Mouse (Mus musculus) heart, adult 9 months (tissue): Measurements from ENCODE around the gene Prkn.

ENCODE experiments used
- DNase-seq, 2 experiments: peaks; one replicate each; pipeline ENCODE4 v3.0.0; 2022; ENCODE audit warnings: low spot score in 2 of 2

The Prkn gene

DNA sequence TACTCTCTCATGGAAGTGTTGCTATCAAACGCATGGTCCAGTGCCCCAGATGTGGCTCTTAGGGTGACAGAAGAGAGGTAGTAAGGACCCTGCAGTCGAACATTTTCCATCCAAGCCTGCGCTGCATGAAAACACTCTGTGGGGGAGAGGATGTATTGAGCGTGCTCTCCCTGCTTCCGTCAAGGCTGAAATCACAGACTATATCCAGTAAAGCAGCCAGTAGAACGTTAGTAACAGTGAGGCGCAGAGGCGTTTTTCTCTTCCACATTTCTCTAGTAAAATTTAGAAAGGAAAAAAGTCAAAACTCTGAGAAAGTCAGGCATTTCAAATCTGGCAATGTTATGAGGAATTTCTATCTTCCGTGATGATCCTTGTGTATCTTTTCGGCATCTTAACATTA lies 897.7 kb downstream of the Prkn start:
- no peak for DNase-seq

DNA sequence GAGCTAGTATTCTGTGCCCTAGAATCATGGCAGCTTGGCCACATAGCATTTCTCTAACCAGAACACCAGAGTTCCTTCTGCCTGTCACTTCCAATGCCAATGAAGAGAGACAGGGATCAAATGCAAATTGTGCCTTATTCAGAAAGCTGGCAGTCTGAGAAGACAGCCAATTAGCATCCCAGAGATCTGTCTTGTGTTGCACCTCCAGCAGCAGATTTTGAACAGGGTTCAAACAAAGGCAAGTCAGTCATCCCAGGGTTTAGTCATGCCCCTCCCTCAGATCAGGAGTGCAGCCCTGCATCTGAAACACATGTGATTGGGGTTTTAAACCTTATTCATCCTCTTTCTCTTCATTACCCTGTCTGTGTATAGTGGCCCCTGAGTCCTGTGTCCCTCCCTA lies 900.5 kb downstream of the Prkn start:
- no peak for DNase-seq

DNA sequence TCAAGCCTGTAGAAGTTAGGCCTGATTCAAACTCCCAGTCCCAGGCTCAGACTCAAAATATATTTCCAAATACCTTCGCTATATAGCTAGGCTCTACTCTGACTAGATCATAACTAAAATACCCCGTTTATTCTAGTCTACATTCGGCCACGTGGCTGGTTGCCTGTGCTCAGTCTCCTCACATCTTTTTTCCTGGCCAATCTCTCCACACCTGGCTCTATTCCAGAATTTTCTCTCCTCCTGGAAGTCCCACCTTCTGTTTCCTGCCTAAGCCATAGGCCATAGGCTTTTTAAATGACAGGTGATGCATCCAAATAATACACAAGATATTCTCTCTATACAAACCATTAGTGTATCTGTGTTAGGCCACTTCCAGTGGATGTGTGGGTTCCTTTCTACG lies 901.0 kb downstream of the Prkn start:
- DNase-seq = no peak

DNA sequence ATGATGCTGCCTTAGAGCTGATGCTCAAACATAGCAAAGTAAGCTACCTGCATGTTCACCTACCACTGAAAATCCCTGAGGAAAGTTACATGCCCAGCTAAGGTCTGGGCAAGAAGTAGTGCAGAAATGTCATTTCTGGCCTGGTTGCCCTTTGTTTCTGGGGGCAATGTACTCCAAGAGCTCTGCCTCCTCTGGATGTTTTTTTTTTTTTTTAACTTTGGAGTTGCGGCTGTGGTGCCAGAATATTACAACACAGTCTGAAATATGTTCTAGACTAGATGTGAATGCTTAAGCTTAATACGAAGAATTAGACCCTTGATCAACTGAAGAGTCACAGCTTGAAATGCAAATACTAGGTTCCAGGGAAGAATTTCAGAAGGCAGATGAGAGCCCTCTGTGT lies 911.1 kb downstream of the Prkn start:
- DNase-seq = no peak

DNA sequence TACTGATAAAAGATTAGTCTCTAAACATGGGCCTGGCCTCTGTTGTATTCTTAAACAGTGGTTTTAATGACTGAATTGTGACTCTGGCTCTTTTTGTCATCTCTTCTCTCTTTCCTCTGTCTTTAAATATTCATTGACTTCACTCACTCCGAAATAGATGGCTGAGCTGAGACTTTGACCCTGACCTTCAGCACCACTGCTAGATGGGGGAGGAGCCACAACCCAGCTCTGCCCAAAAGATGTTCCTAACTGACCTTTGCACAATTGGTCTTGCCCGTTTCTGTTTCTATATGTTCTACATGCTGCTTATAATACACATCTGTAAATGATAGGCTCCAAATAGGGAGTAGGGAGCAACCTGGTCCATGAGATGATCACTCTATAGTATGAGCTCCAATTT lies 912.5 kb downstream of the Prkn start:
- no peak for DNase-seq

DNA sequence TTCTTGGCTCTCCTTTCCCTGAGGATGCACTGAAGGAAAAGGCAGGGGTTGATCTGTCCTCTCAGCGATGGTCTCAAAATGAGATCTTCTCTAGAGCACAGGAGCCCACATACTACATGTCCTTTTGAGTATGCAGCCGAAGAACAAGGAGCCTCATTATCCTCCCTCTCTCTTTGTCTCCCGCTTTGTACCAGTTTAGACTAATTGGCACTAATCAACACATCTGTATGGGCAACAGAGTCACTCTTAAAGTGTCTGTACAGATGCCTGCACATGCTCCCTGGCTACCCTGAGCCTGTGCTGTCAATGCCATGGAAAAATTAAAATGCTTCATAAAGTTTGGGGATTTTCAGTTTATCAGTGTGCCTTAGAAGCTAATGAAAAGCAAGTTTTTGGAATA lies 924.9 kb downstream of the Prkn start:
- DNase-seq = no peak

DNA sequence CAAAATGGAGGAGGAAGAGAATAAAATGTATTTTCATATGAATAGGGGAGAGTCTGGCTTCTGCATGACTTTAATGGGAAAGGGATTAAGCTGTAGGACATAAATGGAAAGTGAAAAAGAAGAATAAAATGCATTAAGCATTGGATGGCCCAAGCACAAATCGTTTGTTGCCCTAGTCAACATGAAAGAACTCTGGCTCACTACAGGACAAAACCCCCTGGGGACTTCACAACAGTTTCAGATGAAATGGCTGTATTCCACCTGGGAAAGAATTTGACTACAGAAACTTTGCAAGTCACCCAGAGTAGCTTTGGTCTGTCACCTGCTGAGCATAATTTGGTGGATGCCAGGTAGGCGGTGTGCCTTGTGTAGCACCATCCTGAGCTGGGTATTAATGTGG lies 925.4 kb downstream of the Prkn start:
- DNase-seq = no peak

DNA sequence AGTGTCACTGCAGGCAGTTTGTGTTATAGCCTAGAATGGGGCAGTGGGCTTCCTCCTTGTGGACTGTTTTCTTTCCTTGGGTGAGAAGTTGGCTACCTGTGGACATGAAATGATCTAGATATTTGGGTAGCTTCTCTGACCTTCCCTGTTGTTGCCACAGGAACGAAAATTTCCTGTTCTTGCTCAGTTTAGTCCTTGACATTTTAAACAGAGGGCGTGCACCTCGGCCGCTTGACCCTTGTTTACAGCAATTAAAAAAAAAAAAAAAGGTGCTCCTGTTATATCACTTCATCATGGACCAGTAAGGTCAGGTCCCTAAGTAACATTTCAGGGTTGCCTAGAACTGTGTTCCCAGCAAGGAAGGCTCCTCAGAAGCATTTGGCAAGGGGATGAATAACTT lies 927.1 kb downstream of the Prkn start:
- no peak for DNase-seq

DNA sequence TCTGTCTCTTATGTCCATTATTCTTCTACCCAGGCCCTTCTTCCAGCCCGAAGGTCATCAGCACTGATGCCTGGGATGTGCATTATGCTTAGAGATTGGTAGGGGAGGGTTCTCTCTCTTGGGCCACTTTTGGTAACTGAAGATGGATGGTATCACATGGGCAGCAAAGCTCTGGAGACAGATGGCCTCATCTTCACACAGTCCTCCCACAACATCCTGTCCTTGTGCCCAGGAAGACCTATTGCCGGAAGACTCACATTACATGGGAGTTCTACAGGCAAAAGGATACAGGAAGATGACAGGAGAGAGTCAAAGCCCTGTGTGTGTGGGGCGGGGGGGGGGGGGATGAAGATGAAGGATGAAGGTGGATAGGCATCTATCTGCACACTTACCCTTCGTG lies 928.2 kb downstream of the Prkn start:
- DNase-seq = no peak

DNA sequence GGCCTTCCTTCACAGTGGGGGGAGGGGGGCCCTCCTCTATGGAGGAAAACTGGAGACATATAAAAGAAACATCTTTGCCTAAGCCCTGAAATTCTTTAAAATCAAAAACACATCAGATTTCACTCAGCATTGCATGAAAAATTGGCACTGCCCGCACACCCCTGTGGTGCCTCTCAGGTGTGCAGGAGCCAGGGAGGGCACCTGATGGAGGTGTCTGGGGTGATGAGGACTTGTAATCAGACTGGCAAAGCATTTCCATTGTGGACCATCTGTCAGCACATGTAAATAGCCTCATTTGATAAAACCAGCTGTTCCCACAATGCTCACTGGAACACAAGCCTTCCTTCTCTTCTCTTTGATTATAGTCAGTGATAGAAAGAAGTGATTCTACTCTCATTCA lies 928.8 kb downstream of the Prkn start:
- DNase-seq = no peak

DNA sequence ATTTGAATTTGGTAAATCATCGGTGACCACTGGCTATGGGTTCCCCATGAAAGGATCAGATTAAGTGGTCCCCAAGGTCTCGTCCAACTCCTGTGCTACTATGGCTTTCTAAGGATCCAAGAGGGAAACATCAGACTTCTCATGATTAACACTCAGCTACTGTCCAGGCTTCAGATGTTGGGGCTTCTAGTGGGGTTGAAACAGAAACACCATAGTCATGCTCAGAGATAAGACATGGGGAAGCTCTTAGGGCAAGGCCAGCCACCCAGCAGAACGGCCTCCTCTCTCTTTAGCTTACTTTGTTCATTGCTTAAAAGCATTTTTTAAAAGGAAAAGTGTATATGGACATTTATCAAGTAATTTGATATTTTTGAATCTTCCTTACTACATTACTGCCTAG lies 929.3 kb downstream of the Prkn start:
- DNase-seq = no peak

DNA sequence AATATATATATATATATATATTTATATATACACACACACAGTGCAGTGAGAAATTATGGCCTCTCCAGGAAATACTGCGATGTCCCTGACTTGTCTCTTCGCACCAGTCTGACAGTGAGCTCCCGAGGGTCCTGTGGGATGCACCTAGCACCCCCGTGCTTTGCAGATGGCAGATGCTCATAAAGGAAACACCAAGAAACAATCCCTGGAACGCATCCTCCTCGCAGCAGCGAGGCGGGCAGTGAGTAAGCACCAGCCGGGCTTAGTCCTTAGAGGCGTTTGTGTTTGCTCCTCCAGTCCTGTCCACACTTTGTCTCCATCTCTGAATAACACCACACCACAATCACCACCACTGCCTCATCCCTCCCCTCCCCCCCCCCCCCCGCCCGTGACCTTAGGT lies 939.4 kb downstream of the Prkn start:
- DNase-seq = no peak

DNA sequence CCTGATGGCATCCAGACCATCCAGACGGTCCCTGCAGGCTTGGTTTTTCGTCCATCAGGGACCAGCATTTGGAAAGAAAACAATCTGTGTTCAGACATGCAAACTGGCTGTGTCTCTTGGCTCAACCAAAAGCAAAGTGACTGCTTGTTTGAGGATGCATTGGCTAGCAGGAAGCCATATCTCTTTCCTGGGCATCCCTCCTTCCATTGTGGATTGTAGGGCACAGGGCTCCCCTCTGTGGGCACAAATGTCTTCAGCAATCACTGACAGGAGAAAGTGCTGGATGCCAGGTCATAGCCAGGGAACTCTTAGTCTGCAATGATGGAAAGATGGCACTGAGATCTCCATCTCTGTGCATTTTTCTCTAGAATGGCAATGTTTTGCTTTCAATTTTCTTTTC lies 939.8 kb downstream of the Prkn start:
- no peak for DNase-seq

DNA sequence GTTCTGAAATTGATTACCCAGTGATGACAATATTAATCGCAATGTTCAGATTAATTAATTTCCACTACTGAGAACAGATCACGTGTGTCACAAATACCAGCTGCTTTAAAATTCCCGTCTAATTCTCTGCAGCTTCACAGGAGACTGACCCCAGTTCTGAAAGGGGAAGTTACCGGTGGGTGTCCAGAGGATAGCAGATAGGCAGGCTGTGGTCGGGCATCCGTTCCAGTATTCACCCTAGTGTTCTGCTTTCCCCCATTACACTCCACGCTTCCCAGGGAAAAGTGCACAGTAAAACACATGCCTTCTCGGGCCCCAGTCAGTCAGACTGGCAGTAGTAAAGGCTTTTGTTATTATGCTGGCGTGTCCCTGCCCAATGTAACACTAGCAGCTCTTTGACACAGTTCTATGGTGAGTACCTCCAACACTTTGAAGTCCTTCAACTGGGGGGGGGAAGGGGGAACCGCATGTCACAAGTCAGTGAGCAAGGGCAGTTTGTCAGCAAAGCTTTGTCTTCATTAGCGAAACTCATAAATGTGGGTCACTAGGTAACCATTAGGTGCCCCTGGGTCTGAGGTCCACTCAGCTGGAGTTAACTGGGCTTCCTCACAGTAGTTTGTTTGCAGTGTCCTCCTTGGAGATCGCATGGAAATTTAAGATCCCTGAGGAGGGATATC lies 940.8 kb downstream of the Prkn start:
- no peak for DNase-seq

DNA sequence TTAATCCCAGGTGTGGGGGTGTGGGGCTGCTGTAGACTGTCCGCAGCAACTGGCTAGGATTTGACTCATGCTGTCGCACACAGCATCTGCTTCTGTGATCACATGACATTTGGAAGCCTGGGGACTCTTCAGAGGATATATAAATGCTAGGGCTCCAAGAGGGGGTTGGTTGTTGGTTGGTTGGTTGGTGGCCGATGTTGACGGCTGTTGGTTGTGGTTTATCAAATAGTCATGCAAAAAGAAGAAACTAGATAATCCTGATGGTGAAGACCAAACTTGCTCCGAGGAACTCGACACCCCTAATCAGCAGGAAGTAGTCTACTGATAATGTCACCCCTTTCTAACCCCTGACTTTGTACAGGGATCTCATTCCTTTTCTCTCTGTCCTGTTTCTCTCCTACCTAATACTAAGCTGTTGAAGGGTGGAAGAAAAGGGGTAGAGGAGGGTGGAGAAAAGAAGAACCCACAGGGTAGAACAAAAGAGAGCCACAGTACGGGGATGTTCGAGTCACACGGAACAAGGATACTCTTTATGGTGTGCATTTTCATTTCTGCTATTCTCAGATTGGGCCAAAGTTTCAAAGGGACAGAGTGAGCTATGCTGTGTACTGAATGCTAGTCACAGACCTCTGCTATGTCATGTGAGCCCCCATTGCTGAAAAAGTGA lies 948.2 kb downstream of the Prkn start:
- no peak for DNase-seq

DNA sequence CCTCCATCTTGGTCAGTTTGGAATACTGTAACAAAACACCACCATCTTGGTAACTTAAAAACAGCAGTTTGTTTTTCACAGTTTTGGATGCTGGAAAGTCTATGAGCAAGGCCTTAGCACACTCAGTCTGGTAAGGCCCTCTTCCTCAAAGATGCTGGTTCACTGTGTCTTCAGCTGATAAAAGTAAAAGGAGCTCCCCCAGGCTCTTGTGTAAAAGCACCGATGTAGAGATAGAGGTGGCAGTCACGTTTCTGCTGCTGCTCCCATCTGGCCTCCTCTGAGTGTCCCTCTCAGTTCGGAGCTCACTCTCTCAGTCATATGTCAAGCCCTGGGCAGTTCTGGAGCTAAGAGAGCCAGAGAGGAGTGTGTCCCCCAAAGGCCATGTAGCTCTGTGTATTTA lies 955.8 kb downstream of the Prkn start:
- DNase-seq = no peak

DNA sequence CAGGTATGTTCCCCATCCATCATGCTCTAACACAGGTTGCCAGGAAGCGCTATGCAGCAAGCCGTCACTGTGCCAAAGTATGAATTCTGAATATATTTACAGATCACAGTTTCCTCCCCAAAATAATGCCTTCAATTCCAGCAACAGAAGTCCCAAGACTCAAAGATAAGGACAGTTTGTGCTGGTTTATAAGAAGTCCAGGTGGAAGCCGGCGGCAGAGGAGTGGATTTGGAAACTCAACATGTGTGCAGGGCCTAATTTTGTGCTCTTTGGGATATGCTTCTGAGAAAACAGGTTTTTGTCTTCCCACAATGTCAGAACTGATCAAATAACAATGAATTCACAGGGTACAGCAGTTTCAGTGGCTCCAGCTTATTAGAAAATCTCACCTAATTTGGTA lies 961.0 kb downstream of the Prkn start:
- no peak for DNase-seq

DNA sequence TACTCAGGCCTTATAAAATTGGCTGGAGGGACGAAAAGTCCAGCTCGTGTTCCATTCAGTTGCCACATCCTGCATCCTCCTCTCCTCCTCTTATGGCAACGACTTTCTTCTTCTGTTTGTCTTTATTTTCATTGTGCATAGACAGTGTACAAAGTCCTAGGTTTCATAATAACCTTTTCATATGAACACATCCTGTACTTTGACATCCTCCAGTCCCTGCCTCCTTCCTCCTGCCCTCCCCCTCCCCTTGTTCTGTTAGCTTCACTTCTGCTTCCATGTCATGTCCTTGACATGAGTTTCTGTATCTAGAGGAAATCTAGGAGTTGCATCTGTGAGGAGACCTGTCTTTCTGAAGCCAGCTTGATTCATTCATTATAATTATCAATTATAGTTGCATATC lies 967.1 kb downstream of the Prkn start:
- no peak for DNase-seq

DNA sequence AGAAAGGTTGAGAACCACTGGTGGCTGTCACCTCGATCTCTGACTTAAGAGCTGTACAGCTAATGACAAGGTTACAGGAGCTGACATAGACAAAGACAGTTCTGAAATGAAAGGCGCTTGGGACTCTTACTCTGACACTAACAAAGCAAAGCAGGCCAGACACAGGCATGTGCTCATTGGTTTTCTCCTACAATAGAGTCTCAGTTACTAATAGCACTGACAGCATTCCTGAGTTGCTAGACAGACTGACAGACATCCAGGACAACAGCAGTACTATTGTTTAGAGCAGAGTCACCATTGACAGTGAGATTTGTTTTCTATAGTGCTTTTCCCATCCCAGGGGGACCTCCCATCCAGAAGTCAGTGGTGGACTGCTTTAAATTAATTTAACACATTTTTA lies 977.7 kb downstream of the Prkn start:
- DNase-seq = no peak

DNA sequence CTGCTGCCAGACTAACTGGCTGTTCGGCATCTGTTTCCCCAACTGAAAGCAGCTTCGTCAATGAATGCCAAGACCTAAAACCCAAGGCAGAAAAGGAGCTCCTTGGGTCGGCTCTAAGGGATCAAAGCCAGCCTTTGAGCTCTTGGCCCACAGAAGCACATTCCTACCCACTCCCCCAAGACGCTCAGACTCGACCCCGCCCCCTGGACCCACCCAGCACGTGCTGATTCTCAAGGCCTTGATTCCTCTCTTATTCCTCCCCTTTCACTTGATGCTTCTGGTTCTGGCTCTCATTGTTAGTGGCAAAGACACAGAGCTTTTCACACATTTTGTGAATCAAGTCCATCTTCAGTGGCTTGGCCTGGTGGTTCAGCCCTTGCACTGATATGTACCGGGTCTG lies 979.3 kb downstream of the Prkn start:
- DNase-seq = no peak

DNA sequence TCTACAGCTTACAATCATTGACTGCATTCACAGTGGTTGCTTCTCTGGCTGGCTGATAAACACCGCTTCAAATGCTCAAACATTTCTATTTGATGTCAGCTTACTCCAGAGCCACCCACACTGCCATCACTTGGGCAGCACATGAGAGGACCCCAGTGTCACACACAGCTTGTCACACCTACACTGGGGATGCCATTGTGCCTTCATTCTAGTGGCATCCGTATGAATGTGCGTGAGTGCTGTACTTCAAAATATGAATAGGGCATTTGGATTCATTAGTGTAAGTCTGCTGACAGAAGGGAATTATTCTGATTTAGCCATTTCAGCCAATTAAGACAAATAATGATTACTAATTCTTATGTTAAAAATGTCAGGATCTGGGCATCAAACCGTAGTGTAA lies 980.6 kb downstream of the Prkn start:
- DNase-seq = no peak

DNA sequence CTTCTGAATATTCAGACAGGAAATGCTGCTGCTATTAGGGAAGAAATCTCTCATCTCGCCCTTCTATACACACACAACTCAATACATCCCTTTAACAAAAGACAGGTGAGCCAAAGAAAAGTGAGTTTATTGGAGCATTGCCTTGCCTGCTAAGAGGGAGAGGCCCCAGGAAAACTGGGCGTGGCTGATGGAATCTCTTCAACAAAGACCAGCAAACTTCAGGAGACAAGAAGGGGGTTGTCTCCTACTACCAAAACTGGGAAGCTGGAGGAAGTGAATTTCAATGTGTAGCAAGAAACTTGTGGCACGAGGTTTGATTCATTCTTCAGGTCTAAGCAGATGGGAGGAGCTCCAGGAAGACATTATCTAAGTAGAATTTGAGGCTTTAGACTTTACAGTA lies 989.3 kb downstream of the Prkn start:
- no peak for DNase-seq

DNA sequence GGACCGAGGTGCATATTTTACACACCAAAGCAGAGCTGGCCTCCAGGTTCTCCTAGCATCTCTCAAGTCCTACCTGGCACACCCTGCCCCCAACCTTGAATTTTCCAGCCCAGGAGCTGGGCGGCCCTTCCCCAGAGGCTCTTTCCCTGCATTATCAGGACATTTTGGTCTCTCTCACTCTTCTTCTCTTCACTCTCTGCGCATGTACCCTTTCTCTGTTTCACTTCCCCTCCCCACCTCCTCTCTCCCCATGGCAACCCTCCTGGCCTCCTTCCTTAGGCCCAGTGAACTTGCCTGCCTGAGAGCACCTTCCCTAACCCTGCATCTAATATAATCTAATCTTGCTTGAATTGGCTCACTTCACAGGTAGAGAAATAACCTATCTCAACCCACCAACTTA lies 996.9 kb downstream of the Prkn start:
- no peak for DNase-seq

DNA sequence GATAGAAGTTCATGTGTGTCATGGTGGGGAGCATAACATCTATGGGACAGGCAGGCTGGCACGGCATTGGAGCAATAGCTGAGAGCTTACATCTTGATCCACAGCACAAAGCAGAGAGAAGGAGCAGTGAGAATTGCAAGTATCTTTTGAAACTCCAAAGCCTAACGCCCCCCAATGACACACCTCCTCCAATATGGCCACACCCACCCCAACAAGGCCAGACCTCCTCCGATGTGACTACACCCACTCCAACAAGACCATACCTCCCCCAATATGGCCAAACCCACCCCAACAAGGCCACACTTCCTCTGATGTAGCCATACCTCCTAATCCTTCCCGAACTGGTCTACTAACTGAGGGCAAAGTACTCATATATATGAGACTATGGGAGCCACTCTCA lies 1004.3 kb downstream of the Prkn start:
- DNase-seq = no peak
